Mouse (Mus musculus) right cerebral cortex, adult 18-20 months (tissue): ENCODE results near the gene Ss18l1.

Experiments used
- DNase-seq: peaks from one replicate; pipeline ENCODE4 v3.0.0; 2022; ENCODE audit warnings: mixed read lengths

Ss18l1 gene

DNA sequence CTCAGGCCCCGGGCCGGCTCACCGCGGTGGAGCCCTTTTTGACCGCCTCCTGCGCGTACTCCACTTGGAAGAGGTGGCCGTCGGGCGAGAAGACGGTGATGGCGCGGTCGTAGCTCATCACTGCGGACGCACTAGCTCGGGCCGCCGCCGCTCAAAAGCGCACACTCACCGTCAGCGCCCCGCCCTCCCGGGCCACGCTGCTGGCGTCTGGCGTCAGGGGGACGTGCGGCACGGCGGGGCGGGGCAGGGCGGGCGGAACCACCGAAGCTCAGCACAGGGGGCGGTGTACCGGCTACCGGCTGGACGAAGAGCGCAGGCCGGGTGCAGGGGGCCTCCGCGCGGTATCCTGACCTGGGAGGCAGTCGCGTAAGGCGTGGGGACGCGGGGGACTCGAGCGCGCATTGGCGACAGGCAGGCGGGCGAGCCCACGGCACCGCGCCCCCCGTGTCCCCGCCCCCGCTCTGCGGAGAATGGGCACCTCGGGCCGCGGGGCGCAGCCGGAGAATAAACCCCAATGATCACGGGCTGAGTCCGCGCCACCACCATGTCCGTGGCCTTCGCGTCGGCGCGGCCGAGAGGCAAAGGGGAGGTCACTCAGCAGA is at the start of gene Ss18l1, which contains the start of gene Psma7:
Gene Ss18l1 (plus strand): TSS at position 254 of the 602 bp plus-strand sequence.
Gene Psma7 (minus strand): TSS at position 178 of the 602 bp plus-strand sequence.
- peak; percentile 93 for DNase-seq

GRCm38 (mm10) chr2:179993071-179993470 is 49.2 kb upstream of the Ss18l1 start:
- DNase-seq: no peak

- no peak for DNase-seq
Observed at GRCm38 (mm10) chr2:179998431-179998830, 43.9 kb upstream of the Ss18l1 start.

- no peak for DNase-seq
Observed at GRCm38 (mm10) chr2:180001635-180002034, 40.7 kb upstream of the Ss18l1 start.

- no peak for DNase-seq
Observed at GRCm38 (mm10) chr2:180005656-180006351, 36.5 kb upstream of the Ss18l1 start.

- DNase-seq: no peak
Observed at GRCm38 (mm10) chr2:180006352-180007017, 35.8 kb upstream of the Ss18l1 start.

GRCm38 (mm10) chr2:180010686-180011085 is 31.6 kb upstream of the Ss18l1 start:
- DNase-seq: no peak

DNA sequence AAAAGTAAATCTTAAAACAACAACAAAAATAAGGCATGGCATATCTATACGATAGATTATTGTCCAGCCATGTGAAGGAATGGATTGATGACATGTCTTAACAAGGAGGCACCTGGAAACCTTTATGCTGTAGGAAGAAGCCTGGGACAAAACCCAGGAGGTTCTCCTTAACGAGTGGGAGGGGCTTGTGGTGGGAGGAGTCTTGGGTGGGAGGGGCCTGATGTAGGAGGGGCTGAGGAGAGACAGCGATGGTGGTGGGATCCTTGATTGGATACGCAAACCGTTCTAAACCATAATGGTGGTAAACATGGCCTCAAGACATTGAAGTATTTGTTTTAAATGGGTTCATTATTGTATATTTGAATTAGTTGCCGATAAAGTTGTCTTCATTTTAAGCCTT is 30.9 kb upstream of the Ss18l1 start:
- DNase-seq: no peak

GRCm38 (mm10) chr2:180013686-180014085 is 28.6 kb upstream of the Ss18l1 start:
- DNase-seq: no peak

DNA sequence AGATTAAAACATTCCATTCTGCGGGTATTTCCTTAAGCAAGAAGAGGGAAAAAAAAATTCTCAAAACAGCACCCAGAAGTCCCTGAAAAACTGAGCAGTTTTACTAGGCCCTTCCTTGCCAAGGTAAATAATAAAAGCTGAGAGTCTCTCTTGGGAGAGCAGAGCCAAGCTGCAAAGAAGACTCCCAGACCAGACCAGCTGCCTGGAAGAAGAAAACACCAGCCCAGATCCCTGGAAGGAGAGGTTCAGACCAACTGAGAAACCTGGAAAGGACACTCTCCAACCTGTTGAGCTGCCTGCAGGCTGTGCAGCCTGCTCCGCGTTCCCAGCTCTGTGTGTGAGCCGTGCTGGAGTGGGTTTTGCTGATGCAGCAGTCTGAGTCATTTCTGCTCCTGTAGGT is 24.7 kb upstream of the Ss18l1 start:
- no peak for DNase-seq

- DNase-seq: no peak
Observed at GRCm38 (mm10) chr2:180018573-180018972, 23.7 kb upstream of the Ss18l1 start.

DNA sequence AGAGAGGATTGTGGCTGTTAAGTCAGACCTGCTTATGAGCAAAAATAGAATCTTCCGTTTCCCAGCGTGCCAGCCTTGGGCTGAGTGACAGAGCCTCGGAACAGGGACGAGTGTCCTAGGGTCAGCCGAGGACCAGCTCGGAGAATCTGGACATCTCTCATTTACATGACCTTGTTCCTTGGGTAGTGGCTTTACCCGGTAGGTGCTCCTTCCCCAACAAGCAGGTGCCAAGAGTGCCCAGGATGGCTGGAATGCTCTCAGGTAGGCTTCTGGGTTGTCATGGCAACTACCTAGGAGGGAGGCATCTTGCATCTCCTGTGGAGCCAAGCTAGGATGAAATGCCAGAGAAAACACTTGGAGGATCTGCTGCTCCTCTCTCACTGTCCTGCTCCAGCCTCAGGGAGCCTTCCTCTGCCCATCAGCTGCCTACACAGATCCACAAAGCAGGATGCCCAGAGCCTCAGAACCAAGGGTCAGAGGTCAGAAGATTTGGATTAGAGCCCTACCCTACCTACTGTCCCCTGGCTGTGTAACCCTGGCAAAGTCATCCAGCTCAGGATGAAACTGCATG is 22.1 kb upstream of the Ss18l1 start:
- no peak for DNase-seq

DNA sequence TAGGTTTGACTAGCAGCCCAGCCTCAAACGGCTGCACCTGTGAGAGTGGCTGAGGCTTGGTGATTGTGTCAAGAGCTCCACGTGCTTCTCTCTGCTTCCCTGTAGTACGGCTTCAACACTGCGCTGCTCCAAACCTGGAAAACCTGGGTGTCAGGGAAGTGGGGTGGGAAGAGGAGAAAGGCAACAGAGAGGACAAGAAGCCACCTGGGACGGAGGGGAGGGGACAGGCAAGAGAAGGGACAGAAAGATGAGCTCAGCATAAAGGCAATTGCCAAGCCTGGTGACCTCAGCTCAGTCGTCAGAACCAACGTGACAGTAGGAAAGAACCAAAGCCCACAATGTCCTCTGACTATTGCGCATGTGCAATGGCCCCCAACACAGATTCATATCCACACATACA is 21.4 kb upstream of the Ss18l1 start:
- DNase-seq: no peak

DNA sequence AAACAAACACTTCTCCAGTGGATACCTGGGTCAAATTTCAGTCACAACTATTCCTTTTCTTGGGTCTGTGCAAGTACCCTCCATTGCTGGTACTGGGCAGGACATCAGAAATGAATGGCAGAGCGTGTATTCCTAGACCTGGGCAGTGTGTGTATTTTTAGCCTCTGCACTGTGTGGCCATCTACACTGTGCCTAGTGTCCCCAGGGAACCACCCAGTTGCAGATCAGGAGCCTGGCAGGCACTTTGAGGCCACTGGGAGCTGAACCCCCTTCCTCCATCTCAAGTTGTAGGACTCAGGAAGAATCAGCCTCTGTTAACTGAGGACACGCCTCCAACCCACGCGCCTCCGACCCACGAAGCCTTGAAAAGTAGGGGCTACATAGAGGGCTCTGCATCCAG is 19.6 kb upstream of the Ss18l1 start:
- DNase-seq: no peak

DNA sequence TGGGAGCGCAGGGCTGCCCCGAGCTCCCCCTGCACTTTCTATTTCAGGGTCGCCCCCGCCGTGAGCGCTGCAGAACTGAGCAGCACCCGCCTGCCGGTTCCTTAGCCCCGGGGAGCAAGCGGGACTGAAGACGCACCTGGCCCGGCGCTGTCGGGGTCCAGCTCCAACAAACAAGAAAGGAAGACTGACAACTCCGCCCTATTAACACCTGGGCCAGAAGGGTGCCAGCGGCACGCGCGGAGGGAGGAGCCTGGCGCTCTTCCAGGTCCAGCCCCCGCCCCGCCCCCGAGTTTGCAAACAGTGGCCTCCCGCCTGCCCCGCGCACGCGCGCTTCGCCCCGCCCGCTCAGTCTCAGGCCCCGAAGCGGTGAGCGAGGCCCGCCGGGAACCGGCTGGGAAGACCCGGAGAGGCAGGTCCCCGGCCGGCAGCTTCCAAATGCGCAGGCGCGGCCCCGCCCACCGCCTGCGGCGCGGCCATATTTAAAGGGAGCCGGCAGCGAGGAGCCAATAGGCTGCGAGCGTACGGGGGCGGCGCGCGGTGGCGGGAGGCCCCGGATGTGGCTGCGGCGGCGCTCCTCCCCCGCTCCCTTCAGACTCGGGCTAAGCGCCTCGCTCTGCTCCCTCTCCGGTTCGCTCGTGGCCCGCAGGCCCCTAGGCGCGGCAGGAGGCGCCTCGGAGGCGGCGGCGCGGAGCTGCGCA is 17.8 kb upstream of the Ss18l1 start, which contains the start of gene Lsm14b:
Gene Lsm14b (plus strand): TSS at position 587 of the 698 bp plus-strand sequence.
- DNase-seq: peak; percentile 98

- peak; percentile 57 for DNase-seq
Observed at GRCm38 (mm10) chr2:180025135-180025860, 17.0 kb upstream of the Ss18l1 start.

DNA sequence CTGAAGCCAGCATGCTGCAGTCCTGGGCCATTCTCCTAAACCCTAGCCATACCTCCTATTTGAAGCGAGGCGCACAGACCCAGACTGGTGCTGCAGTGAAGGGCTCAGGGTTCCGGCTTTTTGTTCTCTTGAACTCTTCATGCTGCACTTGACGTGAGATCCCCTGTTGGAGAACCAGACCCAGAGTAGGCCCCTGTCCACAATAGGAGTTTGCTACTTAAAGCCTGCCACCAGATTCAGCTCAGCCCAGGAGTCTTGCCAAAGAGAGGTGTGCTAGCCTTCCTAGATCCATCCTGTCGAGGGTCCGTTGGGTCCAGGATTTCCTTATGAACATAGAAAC is 16.5 kb upstream of the Ss18l1 start:
- DNase-seq: no peak

GRCm38 (mm10) chr2:180027768-180028167 is 14.5 kb upstream of the Ss18l1 start:
- DNase-seq: no peak

GRCm38 (mm10) chr2:180031270-180031669 is 11.0 kb upstream of the Ss18l1 start:
- no peak for DNase-seq

DNA sequence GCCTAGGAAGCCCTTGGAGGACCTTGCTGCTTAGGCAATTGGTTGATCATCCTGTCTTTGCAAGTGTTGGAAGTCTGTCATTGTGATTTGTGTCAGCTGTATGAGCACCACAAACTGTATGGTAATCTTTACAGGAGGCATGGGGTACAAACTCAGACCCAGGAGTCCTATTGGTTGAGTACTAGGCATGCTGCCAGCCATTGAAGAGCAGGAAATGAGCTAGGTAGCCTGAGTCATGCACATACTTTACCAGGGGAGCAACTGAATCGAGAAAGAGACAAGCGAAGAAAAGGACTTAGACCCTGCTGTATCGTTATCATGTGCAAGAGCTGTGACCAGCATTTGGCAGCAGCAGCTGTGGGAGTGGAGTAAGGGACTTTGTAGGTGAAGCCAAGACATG is 9.4 kb upstream of the Ss18l1 start:
- DNase-seq: no peak

GRCm38 (mm10) chr2:180033956-180034355 is 8.4 kb upstream of the Ss18l1 start:
- DNase-seq: no peak

DNA sequence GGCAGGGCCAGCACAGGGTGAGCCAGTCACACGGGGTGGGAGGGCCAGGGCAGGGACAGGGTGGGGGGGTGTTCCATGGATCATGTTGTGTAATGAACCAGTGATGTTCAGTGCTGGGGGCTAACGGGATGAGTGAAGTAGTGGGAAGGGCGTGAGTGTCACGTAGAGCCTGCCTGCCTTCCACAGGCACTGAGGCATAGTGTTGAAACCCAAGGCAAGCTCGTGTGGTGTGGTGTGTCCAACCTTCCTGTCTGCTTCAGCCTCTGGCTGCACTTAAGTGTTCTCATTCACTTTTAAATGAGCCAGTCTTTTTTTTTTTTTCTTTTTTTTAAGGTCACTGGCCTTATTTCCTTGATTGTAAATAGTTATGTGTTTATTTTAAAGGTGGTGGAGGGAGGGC is 7.6 kb upstream of the Ss18l1 start:
- DNase-seq: no peak
